Mouse (Mus musculus): ENCODE data around the gene Plekhm3. TPM values are rescaled to one million over a fixed set of nuclear protein-coding genes. Genes with fewer than 3 reads are reported as not detected.
"Not testable (repeated sequence)": the region's sequence is repeated elsewhere in the genome, so short reads cannot be mapped to it uniquely, and the experiment has no call there.

The Plekhm3 gene
- polyA plus RNA-seq, 1 experiment from 2014 or later: 10.4 TPM

- H3K4me2 ChIP-seq (replicated peaks; ENCODE audit: low read depth, low read length): no peak overlapping the region
- WGBS: 62% methylated on average over 5 of the region's 5 CpGs
- H3K27ac ChIP-seq (ENCODE audit: low read length): no peak overlapping the region
- H3K36me3 ChIP-seq (ENCODE audit: control insufficient read depth, insufficient read depth, low read length): no peaks in the 10 kb centered on the region
- ATAC-seq (ENCODE audit: insufficient number of reproducible peaks, insufficient read depth, low FRiP score, low read depth): no peak
- no peak overlapping the region for H3K9ac ChIP-seq (replicated peaks; ENCODE audit: low read depth, low read length)
- no peaks in the 10 kb centered on the region for H3K27me3 ChIP-seq (ENCODE audit: control insufficient read depth, insufficient read depth, low read length)
- H3K9me3 ChIP-seq (ENCODE audit: control insufficient read depth, low read depth, low read length): no peaks in the 10 kb centered on the region
- H3K4me3 ChIP-seq (ENCODE audit: low read depth, low read length): no peak overlapping the region
- H3K4me1 ChIP-seq (ENCODE audit: control insufficient read depth, insufficient read depth, low read length): no peaks in the 10 kb centered on the region
These were observed 14.1 kb upstream of the Plekhm3 start for GRCm38 (mm10) chr1:64970685-64971084.

GRCm38 (mm10) chr1:64957021-64957489, 431 bp upstream of the Plekhm3 start:
- no peaks in the 10 kb centered on the region for H3K4me1 ChIP-seq (ENCODE audit: control insufficient read depth, insufficient read depth, low read length)
- H3K4me3 ChIP-seq (ENCODE audit: low read depth, low read length): peak overlapping the region; percentile 69
- ATAC-seq (ENCODE audit: insufficient number of reproducible peaks, insufficient read depth, low FRiP score, low read depth): no peak
- H3K9ac ChIP-seq (replicated peaks; ENCODE audit: low read depth, low read length): 0 out of 2 replicates have a peak overlapping the region, but pooled peaks have one; percentile 67
- WGBS: 46% methylated on average over 8 of the region's 8 CpGs
- H3K4me2 ChIP-seq (replicated peaks; ENCODE audit: low read depth, low read length): peak overlapping the region; percentile 57
- H3K9me3 ChIP-seq (ENCODE audit: control insufficient read depth, low read depth, low read length): no peaks in the 10 kb centered on the region
- H3K27me3 ChIP-seq (ENCODE audit: control insufficient read depth, insufficient read depth, low read length): no peaks in the 10 kb centered on the region
- no peaks in the 10 kb centered on the region for H3K36me3 ChIP-seq (ENCODE audit: control insufficient read depth, insufficient read depth, low read length)
- no peak overlapping the region for H3K27ac ChIP-seq (ENCODE audit: low read length)

DNA sequence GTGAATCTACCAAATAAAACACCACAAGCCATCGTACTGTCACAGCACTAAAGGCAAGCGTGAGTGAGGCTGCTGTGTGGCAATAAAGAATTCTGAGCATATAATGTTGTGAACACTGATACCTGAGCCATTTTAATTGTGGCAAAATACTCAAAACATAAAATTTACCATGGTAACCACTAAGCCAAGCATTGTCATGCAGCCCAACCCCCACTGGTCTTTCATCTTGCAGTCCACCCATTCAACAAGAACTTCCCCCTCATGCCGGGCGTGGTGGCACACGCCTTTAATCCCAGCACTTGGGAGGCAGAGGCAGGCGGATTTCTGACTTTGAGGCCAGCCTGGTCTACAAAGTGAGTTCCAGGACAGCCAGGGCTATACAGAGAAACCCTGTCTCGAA, 1.8 kb downstream of the Plekhm3 start:
- H3K4me2 ChIP-seq (replicated peaks; ENCODE audit: low read depth, low read length); ATAC-seq (ENCODE audit: insufficient number of reproducible peaks, insufficient read depth, low FRiP score, low read depth); H3K27me3 ChIP-seq (ENCODE audit: control insufficient read depth, insufficient read depth, low read length); H3K4me3 ChIP-seq (ENCODE audit: low read depth, low read length); H3K36me3 ChIP-seq (ENCODE audit: control insufficient read depth, insufficient read depth, low read length); H3K9me3 ChIP-seq (ENCODE audit: control insufficient read depth, low read depth, low read length); H3K4me1 ChIP-seq (ENCODE audit: control insufficient read depth, insufficient read depth, low read length); H3K27ac ChIP-seq (ENCODE audit: low read length); H3K9ac ChIP-seq (replicated peaks; ENCODE audit: low read depth, low read length): not testable (repeated sequence)
- 92% methylated on average over 7 of the region's 7 CpGs for WGBS

DNA sequence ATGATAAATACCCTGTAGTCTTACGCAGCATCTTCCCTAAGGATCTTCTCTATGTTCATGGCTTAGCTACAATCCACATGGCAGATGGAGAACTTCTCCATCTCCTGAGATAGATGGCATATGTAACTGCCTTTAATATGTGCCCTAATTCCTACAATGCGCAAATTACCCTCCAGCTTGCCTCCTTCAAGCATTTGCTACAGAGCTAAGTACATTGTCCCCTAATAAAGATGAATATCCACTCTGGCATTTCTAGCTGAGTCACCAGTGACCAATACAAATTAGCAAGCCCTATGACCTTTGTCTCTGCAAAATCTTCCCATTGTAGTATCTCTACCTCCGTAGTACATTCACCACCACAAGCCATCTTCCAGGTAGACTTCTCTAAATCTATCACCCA, 6.4 kb downstream of the Plekhm3 start:
- H3K4me2 ChIP-seq (replicated peaks; ENCODE audit: low read depth, low read length): no peak overlapping the region
- WGBS: 86% methylated on average over 3 of the region's 3 CpGs
- H3K9me3 ChIP-seq (ENCODE audit: control insufficient read depth, low read depth, low read length): no peaks in the 10 kb centered on the region
- H3K27ac ChIP-seq (ENCODE audit: low read length): no peak overlapping the region
- H3K27me3 ChIP-seq (ENCODE audit: control insufficient read depth, insufficient read depth, low read length): no peaks in the 10 kb centered on the region
- ATAC-seq (ENCODE audit: insufficient number of reproducible peaks, insufficient read depth, low FRiP score, low read depth): no peak
- no peak overlapping the region for H3K9ac ChIP-seq (replicated peaks; ENCODE audit: low read depth, low read length)
- H3K36me3 ChIP-seq (ENCODE audit: control insufficient read depth, insufficient read depth, low read length): no peaks in the 10 kb centered on the region
- no peaks in the 10 kb centered on the region for H3K4me1 ChIP-seq (ENCODE audit: control insufficient read depth, insufficient read depth, low read length)
- H3K4me3 ChIP-seq (ENCODE audit: low read depth, low read length): no peak overlapping the region

DNA sequence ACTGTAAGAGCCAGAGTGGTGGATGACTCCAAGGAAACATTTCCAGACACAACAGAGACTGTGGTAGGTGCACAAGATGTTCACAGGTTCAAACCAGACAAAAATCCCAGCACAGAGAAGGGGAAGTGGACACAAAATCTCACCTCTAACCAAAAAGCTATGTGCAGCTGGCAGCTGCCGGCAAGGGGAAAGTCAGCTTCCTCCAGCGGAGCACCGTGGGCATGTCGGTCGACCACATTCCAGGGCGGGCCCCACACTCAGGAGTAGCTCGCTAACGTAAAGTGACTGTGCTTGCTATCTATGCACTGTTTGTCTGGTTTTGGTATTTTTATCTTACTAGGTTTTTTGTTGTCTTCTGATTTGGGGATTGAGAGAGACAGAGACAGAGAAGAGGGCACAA, 7.2 kb downstream of the Plekhm3 start:
- Histone ChIP-seq H3K4me3 (ENCODE audit: low read depth, low read length) (no peak overlapping the region), H3K4me2 (replicated peaks; ENCODE audit: low read depth, low read length) (no peak overlapping the region), H3K9me3 (ENCODE audit: control insufficient read depth, low read depth, low read length) (no peaks in the 10 kb centered on the region), H3K36me3 (ENCODE audit: control insufficient read depth, insufficient read depth, low read length) (no peaks in the 10 kb centered on the region), H3K27ac (ENCODE audit: low read length) (no peak overlapping the region), H3K9ac (replicated peaks; ENCODE audit: low read depth, low read length) (no peak overlapping the region), H3K27me3 (ENCODE audit: control insufficient read depth, insufficient read depth, low read length) (no peaks in the 10 kb centered on the region), H3K4me1 (ENCODE audit: control insufficient read depth, insufficient read depth, low read length) (no peaks in the 10 kb centered on the region)
- WGBS: 54% methylated on average over 8 of the region's 8 CpGs
- no peak for ATAC-seq (ENCODE audit: insufficient number of reproducible peaks, insufficient read depth, low FRiP score, low read depth)

DNA sequence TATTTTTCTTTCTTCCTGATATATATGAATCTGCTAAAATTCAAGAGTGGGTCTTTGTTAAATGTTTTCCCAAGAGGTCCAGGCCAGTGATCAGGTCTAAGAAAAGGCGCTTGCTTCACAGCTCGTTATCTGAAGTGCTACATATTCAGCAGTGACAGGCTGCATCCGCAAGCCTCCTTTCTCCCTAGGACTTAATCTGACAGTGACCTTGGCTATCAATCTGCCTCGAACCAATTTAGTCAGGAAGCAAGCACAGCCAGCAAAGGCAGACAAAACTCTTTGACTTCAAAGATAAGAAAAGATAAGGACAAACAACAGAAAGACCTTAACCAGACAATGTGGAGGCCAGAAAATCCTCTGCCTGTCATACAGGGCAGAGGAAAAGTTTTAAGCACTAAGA, 10.5 kb downstream of the Plekhm3 start:
- H3K36me3 ChIP-seq (ENCODE audit: control insufficient read depth, insufficient read depth, low read length): no peaks in the 10 kb centered on the region
- ATAC-seq (ENCODE audit: insufficient number of reproducible peaks, insufficient read depth, low FRiP score, low read depth): no peak

GRCm38 (mm10) chr1:64945214-64945785, 11.3 kb downstream of the Plekhm3 start:
- H3K36me3 ChIP-seq (ENCODE audit: control insufficient read depth, insufficient read depth, low read length): no peaks in the 10 kb centered on the region
- no peak for ATAC-seq (ENCODE audit: insufficient number of reproducible peaks, insufficient read depth, low FRiP score, low read depth)
- no peaks in the 10 kb centered on the region for H3K4me1 ChIP-seq (ENCODE audit: control insufficient read depth, insufficient read depth, low read length)
- 66% methylated on average over 9 of the region's 9 CpGs for WGBS
- no peaks in the 10 kb centered on the region for H3K27me3 ChIP-seq (ENCODE audit: control insufficient read depth, insufficient read depth, low read length)
- H3K4me3 ChIP-seq (ENCODE audit: low read depth, low read length): no peak overlapping the region
- H3K27ac ChIP-seq (ENCODE audit: low read length): no peak overlapping the region
- no peaks in the 10 kb centered on the region for H3K9me3 ChIP-seq (ENCODE audit: control insufficient read depth, low read depth, low read length)
- no peak overlapping the region for H3K9ac ChIP-seq (replicated peaks; ENCODE audit: low read depth, low read length)
- H3K4me2 ChIP-seq (replicated peaks; ENCODE audit: low read depth, low read length): no peak overlapping the region

More for the DNA sequence above, 10.5 kb downstream of the Plekhm3 start:
- no peak overlapping the region for H3K4me3 ChIP-seq (ENCODE audit: low read depth, low read length)
- no peaks in the 10 kb centered on the region for H3K9me3 ChIP-seq (ENCODE audit: control insufficient read depth, low read depth, low read length)
- no peaks in the 10 kb centered on the region for H3K27me3 ChIP-seq (ENCODE audit: control insufficient read depth, insufficient read depth, low read length)
- no peaks in the 10 kb centered on the region for H3K4me1 ChIP-seq (ENCODE audit: control insufficient read depth, insufficient read depth, low read length)
- no peak overlapping the region for H3K27ac ChIP-seq (ENCODE audit: low read length)
- H3K4me2 ChIP-seq (replicated peaks; ENCODE audit: low read depth, low read length): no peak overlapping the region
- no peak overlapping the region for H3K9ac ChIP-seq (replicated peaks; ENCODE audit: low read depth, low read length)
- 29% methylated on average over 4 of the region's 4 CpGs for WGBS

DNA sequence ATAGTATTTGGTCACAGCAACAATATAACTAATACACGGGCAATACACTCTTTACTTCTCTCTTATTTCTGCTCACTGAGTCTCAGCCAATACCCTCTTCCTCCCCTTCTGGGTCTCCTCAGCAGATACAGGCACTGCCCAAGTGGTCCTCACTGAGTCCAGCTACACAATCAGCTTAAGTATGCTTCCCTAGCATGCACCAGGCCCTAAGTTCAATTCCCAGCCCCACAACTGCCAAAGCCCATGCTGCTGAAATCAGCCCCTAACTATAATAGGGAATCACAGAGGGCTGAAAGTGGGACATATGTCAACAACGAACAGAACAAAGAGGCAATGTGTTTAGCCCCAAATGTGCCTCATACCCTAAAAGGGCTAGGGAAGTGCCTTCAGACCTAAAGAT, 11.9 kb downstream of the Plekhm3 start:
- Histone ChIP-seq H3K9ac (replicated peaks; ENCODE audit: low read depth, low read length) (no peak overlapping the region), H3K36me3 (ENCODE audit: control insufficient read depth, insufficient read depth, low read length) (no peaks in the 10 kb centered on the region), H3K4me1 (ENCODE audit: control insufficient read depth, insufficient read depth, low read length) (no peaks in the 10 kb centered on the region), H3K9me3 (ENCODE audit: control insufficient read depth, low read depth, low read length) (no peaks in the 10 kb centered on the region), H3K27me3 (ENCODE audit: control insufficient read depth, insufficient read depth, low read length) (no peaks in the 10 kb centered on the region), H3K4me2 (replicated peaks; ENCODE audit: low read depth, low read length) (no peak overlapping the region), H3K27ac (ENCODE audit: low read length) (no peak overlapping the region), H3K4me3 (ENCODE audit: low read depth, low read length) (no peak overlapping the region)
- no peak for ATAC-seq (ENCODE audit: insufficient number of reproducible peaks, insufficient read depth, low FRiP score, low read depth)
- WGBS: 87% methylated on average over 2 of the region's 2 CpGs
